12 mouse cellular contexts compared by ENCODE assay signal in genomic region chr4:62590878-62591277, GRCm38 (mm10). TPM values are rescaled to one million over a fixed set of nuclear protein-coding genes. Genes with fewer than 3 reads are reported as not detected.
DNase-seq lines count a peak whose midpoint lies in the region; ATAC-seq lines count a peak whose summit lies in the region.
"Had no signal": no experiment of that assay in that cellular context is flagged by ENCODE, and none has a peak within 500 bp of the region (broad histone marks: within the 10 kb centered on the region; RNA-seq: fewer than 3 reads in every experiment).

No protein-coding gene starts in this region.

- H3K9me3 ChIP-seq in heart, embryonic 13.5 days = no peaks in the 10 kb centered on the region
- H3K9me3 ChIP-seq in midbrain, embryonic 11.5 days (ENCODE audit: control insufficient read depth, low read length) = no peaks in the 10 kb centered on the region
- H3K9me3 ChIP-seq in midbrain, embryonic 14.5 days (ENCODE audit: control insufficient read depth, low read length) = no peaks in the 10 kb centered on the region
- no peaks in the 10 kb centered on the region for H3K9me3 ChIP-seq in forebrain, embryonic 15.5 days
- H3K9me3 ChIP-seq: embryonic facial prominence, embryonic 15.5 days had no signal

- H3K36me3 ChIP-seq in heart, embryonic 13.5 days = no peaks in the 10 kb centered on the region
- no peaks in the 10 kb centered on the region for H3K36me3 ChIP-seq in midbrain, embryonic 11.5 days (ENCODE audit: control insufficient read depth, insufficient read depth, low read length)
- H3K36me3 ChIP-seq in midbrain, embryonic 14.5 days (ENCODE audit: control insufficient read depth, insufficient read depth, low read length) = no peaks in the 10 kb centered on the region
- no peaks in the 10 kb centered on the region for H3K36me3 ChIP-seq in forebrain, embryonic 15.5 days
- H3K36me3 ChIP-seq in splenic B cell, adult 2 months (ENCODE audit: control insufficient read depth, insufficient read depth, low read length, poor library complexity, severe bottlenecking) = no peaks in the 10 kb centered on the region
- H3K36me3 ChIP-seq: embryonic facial prominence, embryonic 15.5 days had no signal

- no peak overlapping the region for H3K4me3 ChIP-seq in heart, embryonic 13.5 days
- no peak overlapping the region for H3K4me3 ChIP-seq in midbrain, embryonic 11.5 days (ENCODE audit: low read depth, low read length)
- no peak overlapping the region for H3K4me3 ChIP-seq in midbrain, embryonic 14.5 days (replicated peaks; ENCODE audit: low read depth, low read length)
- H3K4me3 ChIP-seq in forebrain, embryonic 15.5 days = no peak overlapping the region
- H3K4me3 ChIP-seq: embryonic facial prominence, embryonic 15.5 days; gastrocnemius, adult 2 months; left cerebral cortex, adult 2 months; myocyte had no signal

- DNase-seq in heart, adult 8-10 months (ENCODE audit: low spot score) = no peak
- peak; percentile 71 for DNase-seq in midbrain, embryonic 11.5 days (ENCODE audit: low spot score, missing footprints)
- DNase-seq in midbrain, embryonic 14.5 days = no peak
- DNase-seq in splenic B cell, adult 2 months (ENCODE audit: low read depth, low spot score) = peak; percentile 15
- no peak for DNase-seq in spleen, adult 18-20 months
- DNase-seq: cerebellum, adult 8-10 months; gastrocnemius, adult 2 months had no signal

- peaks cover 72% of the 10 kb centered on the region for H3K27me3 ChIP-seq in heart, embryonic 13.5 days (replicated peaks)
- no peaks in the 10 kb centered on the region for H3K27me3 ChIP-seq in midbrain, embryonic 11.5 days (ENCODE audit: control insufficient read depth, insufficient read depth, low read length)
- no peaks in the 10 kb centered on the region for H3K27me3 ChIP-seq in midbrain, embryonic 14.5 days (ENCODE audit: control insufficient read depth, insufficient read depth, low read length)
- no peaks in the 10 kb centered on the region for H3K27me3 ChIP-seq in forebrain, embryonic 15.5 days
- H3K27me3 ChIP-seq in splenic B cell, adult 2 months (ENCODE audit: control insufficient read depth, insufficient read depth, low read length, poor library complexity, severe bottlenecking) = no peaks in the 10 kb centered on the region
- H3K27me3 ChIP-seq: embryonic facial prominence, embryonic 15.5 days had no signal

- no peak for ATAC-seq in heart, embryonic 13.5 days (ENCODE audit: extremely low read depth, insufficient number of reproducible peaks, low FRiP score, low TSS enrichment)
- no peak for ATAC-seq in midbrain, embryonic 11.5 days (ENCODE audit: low FRiP score)
- ATAC-seq in midbrain, embryonic 14.5 days (ENCODE audit: low FRiP score, low TSS enrichment) = no peak
- no peak for ATAC-seq in forebrain, embryonic 15.5 days (replicated peaks)

- H3K4me1 ChIP-seq in heart, embryonic 13.5 days = peaks cover 18% of the 10 kb centered on the region
- peaks cover 10% of the 10 kb centered on the region; the same call in 1 of the 2 replicates for H3K4me1 ChIP-seq in midbrain, embryonic 11.5 days (ENCODE audit: control insufficient read depth, insufficient read depth, low read length)
- 0 out of 2 replicates have a peak, but pooled peaks cover 5% of the 10 kb centered on the region for H3K4me1 ChIP-seq in midbrain, embryonic 14.5 days (ENCODE audit: control insufficient read depth, insufficient read depth, low read length)
- peaks cover 15% of the 10 kb centered on the region for H3K4me1 ChIP-seq in forebrain, embryonic 15.5 days

- no peak overlapping the region for H3K9ac ChIP-seq in heart, embryonic 13.5 days
- H3K9ac ChIP-seq in midbrain, embryonic 11.5 days (ENCODE audit: low read length) = no peak overlapping the region
- no peak overlapping the region for H3K9ac ChIP-seq in midbrain, embryonic 14.5 days (replicated peaks; ENCODE audit: low read length)
- no peak overlapping the region for H3K9ac ChIP-seq in forebrain, embryonic 15.5 days (replicated peaks)
- H3K9ac ChIP-seq: embryonic facial prominence, embryonic 15.5 days had no signal

- H3K4me2 ChIP-seq in heart, embryonic 13.5 days = no peak overlapping the region
- no peak overlapping the region for H3K4me2 ChIP-seq in midbrain, embryonic 11.5 days
- H3K4me2 ChIP-seq in midbrain, embryonic 14.5 days (ENCODE audit: low read length) = no peak overlapping the region
- H3K4me2 ChIP-seq in forebrain, embryonic 15.5 days (replicated peaks) = no peak overlapping the region
- H3K4me2 ChIP-seq: embryonic facial prominence, embryonic 15.5 days had no signal

- 77% methylated on average over 1 of the region's 1 CpGs for WGBS in heart, embryonic 13.5 days
- 92% methylated on average over 1 of the region's 1 CpGs for WGBS in midbrain, embryonic 11.5 days
- WGBS in midbrain, embryonic 14.5 days = 95% methylated on average over 1 of the region's 1 CpGs
- WGBS in forebrain, embryonic 15.5 days = 65% methylated on average over 1 of the region's 1 CpGs

- peak overlapping the region; percentile 81 for H3K27ac ChIP-seq in heart, embryonic 13.5 days (replicated peaks)
- H3K27ac ChIP-seq in midbrain, embryonic 11.5 days (ENCODE audit: low read depth, low read length) = no peak overlapping the region
- H3K27ac ChIP-seq in midbrain, embryonic 14.5 days (replicated peaks; ENCODE audit: low read depth, low read length) = no peak overlapping the region
- peak overlapping the region; percentile 63 for H3K27ac ChIP-seq in forebrain, embryonic 15.5 days (replicated peaks)
- H3K27ac ChIP-seq: gastrocnemius, adult 2 months; left cerebral cortex, adult 2 months had no signal

RNA-seq across cellular contexts. Expression of gene Rgs3, which starts 31.2 kb away (rescaled TPM):
- polyA plus RNA-seq in heart, embryonic 13.5 days (2015; fragmentation: Nextera tagmentation; extraction: Ambion mirVana) = 62.2 and 64.8 TPM in 2 replicates
- total RNA-seq in heart, adult 8-10 months (2022) = 10 to 100 TPM; 25.6 to 34.3 (median 30.5) TPM
- 22.3 and 23.9 TPM in 2 replicates for polyA plus RNA-seq in midbrain, embryonic 11.5 days (2014; fragmentation: Nextera tagmentation; extraction: Ambion mirVana)
- 49.1 and 63.3 TPM in 2 replicates for polyA plus RNA-seq in midbrain, embryonic 14.5 days (2014; fragmentation: Nextera tagmentation; extraction: Ambion mirVana)
- 46.7 and 53.4 TPM in 2 replicates for polyA plus RNA-seq in forebrain, embryonic 15.5 days (2015; fragmentation: Nextera tagmentation; extraction: Ambion mirVana)

Comparison
In these comparisons a context has a peak if more than half of its experiments do, and no peak if none do; other contexts are left out.
1. DNase-seq: peak in midbrain, embryonic 11.5 days (single experiment) and splenic B cell, adult 2 months (single experiment); none in heart, adult 8-10 months (single experiment), midbrain, embryonic 14.5 days (single experiment) and spleen, adult 18-20 months (0 of 2).
2. H3K27ac ChIP-seq: peak in heart, embryonic 13.5 days (single experiment) and forebrain, embryonic 15.5 days (single experiment); none in midbrain, embryonic 11.5 days (single experiment) and midbrain, embryonic 14.5 days (single experiment).